Mouse (Mus musculus): ENCODE results near the gene Scarb1.

GRCm38 (mm10) chr5:125245534-125246151, 95.3 kb downstream of the Scarb1 start:
- TF ChIP-seq CTCF (IDR thresholded peaks at IDR 0.05; ENCODE audit: low read depth) (no peak), EP300 (IDR thresholded peaks at IDR 0.05; ENCODE audit: low read depth) (no peak)

Data from heart, postnatal 0 days (tissue).